Mouse (Mus musculus): Measurements from ENCODE around the gene Slc35f6.

Slc35f6 gene

DNA sequence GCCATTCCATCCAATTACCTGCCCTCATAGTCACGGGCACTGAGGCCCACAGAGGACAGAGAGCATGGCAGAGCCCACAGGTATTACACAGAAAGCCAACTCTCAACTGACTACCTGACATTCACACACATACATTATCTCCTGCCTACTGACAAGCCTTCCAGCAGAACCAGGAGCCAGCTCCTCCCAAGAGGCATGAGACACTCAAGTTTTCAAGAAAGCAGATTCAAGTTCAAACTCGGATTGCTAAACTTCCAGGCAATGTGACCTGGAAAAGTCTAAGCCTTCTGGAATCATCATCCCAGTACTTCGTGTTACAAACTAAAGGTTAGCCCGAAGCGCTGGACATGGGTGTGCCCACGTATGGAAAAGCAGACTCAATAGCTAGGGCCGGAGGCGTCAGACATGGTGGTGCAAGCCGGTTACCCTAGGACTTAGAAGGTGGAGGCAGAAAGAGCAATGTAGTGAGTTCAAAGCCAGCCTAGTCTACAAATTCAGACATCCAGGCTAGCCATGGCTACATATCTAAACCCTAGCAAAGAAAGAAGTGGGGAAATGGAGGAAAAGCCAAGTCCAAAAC lies 26.4 kb upstream of the Slc35f6 start:
- no peak for DNase-seq (ENCODE audit: low spot score in 2 of 2)

DNA sequence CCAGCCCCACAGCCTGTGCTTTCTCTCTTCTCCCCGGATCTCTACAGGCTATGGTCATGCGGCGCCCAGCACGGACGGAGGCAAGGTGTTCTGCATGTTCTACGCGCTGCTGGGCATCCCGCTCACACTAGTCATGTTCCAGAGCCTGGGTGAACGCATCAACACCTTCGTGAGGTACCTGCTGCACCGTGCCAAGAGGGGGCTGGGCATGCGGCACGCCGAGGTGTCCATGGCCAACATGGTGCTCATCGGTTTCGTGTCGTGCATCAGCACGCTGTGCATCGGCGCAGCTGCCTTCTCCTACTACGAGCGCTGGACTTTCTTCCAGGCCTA lies 25.9 kb upstream of the Slc35f6 start:
- no peak for DNase-seq (ENCODE audit: low spot score in 2 of 2)

DNA sequence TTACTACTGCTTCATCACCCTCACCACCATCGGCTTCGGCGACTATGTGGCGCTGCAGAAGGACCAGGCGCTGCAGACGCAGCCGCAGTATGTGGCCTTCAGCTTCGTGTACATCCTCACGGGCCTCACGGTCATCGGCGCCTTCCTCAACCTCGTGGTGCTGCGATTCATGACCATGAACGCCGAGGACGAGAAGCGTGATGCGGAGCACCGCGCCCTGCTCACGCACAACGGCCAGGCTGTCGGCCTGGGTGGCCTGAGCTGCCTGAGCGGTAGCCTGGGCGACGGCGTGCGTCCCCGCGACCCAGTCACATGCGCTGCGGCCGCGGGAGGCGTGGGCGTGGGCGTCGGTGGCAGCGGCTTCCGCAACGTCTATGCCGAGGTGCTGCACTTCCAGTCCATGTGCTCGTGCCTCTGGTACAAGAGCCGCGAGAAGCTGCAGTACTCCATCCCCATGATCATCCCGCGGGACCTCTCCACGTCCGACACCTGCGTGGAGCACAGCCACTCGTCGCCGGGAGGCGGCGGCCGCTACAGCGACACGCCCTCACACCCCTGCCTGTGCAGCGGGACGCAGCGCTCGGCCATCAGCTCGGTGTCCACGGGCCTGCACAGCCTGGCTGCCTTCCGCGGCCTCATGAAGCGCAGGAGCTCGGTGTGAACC lies 25.4 kb upstream of the Slc35f6 start:
- DNase-seq (ENCODE audit: low spot score in 2 of 2), result no peak

DNA sequence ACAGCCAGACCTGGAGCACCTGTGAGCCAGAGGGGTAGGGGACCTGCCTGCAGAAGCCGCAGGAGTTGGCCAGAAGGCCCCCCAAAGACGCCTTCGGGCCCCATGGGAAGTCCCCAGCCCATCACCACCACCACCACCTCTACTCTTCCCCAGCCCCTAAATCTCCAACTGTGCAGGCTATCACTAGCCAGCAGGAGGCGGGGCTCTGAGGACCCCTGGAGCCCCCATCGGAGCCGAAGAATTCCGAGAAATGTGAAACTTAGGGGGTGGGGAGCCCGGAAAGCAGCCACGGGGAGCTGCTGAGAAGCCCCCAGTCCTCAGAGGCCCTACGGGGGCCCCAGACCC lies 24.9 kb upstream of the Slc35f6 start:
- no peak for DNase-seq (ENCODE audit: low spot score in 2 of 2)

DNA sequence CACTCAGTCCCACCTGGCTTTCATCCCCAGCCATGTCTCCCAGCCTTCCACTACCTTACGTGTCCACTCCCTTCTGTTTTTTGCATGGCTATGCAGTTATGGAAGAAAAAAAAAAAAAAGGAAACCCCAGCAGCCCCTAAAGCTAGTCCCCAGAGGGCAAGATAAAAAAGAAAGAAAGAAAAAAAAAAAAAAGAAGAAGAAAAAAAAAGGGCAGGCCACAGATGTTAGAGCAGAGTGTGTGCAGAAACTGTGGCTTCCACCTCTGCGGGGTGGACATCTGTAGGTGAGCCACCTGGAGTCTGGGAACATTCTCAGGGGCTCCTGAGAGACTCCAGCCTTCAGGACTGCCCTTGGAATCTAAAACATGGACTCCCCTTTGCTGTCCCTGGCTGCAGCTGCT lies 24.4 kb upstream of the Slc35f6 start:
- no peak for DNase-seq (ENCODE audit: low spot score in 2 of 2)

DNA sequence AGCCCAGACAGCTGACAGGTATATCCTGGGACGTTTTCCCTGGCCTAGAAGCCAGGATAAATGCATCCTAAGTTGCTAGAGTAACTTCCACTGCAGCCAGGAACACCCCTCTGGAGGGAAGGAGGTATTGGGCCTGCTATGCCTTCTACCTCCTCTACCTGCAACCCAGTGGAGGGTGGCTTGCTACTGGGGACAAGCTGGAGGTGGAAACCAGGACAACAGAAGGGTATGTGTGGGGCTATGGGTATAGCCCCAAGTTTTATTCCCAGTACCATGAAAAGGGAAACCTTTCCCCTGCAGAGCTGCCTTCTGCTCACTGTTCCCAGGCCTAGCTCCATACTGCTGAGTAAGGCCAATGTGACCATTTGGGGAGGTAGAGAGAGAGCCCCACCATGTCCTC lies 23.4 kb upstream of the Slc35f6 start:
- DNase-seq (ENCODE audit: low spot score in 2 of 2), result no peak

DNA sequence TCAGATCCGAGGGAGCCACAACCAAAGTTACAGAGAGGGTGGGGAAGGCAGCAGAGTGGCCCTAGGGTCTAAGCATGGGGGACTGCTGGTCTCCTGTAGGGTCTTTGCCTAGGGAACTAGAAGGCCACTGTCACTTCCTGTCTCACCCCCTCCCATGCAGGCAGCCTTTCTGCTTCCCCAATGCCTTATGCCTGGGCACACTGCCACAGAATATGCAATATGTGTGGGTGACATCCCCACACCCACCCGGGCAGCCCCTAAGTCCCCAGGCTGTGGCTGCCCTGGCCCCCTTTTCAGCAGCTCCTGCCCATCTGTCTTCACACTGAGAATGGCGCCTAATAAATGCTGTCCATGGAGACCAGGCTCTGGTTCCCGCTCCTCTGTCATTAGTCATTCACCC lies 22.8 kb upstream of the Slc35f6 start:
- no peak for DNase-seq (ENCODE audit: low spot score in 2 of 2)

DNA sequence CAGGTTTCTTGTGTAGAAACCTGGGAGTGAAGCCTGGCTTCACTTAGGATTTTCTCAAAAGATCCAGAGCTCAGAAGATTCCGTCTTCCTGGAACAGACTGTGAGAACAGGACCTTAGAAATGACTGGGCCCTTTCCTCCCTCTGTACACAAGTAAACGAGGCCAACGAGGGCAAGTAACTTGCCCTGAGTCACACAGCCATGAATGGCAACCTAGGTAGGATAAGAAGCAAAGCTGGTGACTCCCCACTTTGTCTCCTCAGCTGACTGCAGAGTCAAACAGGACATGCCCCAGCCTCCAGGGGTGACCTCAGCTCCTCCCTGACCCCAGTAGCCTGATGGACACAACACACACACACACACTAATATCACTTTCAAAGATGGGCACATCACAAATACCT lies 22.4 kb upstream of the Slc35f6 start:
- no peak for DNase-seq (ENCODE audit: low spot score in 2 of 2)

DNA sequence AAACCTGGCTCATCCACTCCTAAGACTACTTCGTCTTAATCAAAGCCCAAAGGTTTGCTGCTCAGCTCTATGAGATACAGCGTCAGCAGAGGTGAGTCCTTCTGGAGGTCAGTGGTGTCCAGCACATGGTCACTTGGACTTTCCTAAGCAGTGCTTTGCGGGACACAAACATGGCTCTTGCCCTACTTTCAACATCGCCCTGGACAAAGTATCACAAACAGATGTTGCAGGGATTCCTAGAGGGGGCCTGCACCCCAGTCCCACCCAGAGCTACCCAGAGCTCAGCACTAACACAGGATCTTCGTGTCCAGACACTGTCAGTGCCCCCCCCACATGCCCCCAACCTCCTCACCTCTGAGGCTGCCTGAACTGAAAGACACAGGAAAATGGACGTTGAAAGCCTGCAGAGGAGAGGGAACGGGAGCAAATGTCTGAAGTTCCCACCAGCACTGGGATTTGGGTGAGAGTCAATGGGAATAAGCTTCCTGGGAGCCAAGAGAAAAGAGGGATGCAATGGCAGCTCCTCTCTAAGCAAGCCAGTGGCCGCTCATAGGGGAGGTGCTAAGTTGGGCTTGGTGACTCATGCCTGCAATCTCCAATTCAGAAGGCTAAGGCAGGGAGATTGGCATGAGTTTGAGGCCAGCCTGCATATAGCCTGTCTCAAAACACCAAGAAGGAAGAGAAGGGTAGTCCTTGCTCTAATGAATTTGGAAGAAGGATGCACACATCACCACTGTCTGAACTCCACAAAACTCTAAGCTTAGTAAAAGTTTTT lies 21.2 kb upstream of the Slc35f6 start:
- no peak for DNase-seq (ENCODE audit: low spot score in 2 of 2)

DNA sequence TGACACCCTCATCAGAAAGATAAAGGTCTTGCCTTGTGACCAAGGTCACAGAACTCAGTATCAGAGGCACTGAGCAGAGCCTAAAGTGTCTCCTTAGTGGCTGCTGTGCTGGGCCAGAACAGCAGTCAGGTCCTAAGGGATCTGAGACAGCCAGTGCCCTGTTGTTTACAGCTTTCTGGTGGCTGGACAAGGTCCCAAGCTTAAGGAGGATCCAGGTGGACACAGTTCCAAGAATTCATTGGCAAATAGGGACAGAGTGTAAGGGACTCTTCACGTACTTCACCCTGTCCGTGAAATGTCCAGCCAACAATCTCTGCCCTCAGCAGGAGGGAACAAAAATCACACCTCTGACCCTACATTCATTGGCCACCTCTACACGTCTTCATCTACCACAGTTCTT lies 19.2 kb upstream of the Slc35f6 start:
- no peak for DNase-seq (ENCODE audit: low spot score in 2 of 2)

DNA sequence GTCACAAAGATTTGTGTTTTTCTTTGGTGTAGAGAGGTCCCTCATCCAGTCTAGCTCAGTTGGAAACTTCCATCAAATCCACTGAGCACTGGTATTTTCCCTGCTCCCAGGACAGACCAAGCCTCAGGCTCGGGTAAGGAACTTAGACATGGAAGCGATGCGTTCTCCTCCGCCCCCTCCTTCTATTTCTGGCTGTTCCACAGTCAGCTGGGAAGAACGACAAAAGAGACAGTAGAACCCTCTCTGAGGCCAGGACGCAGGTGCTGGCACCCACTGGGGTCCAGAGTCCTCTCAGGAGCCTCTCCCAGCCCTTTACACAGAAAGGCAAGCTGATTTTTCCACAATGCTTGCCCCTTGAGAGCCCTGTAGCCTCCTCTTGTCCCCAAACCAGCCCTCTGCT lies 17.3 kb upstream of the Slc35f6 start:
- DNase-seq (ENCODE audit: low spot score in 2 of 2), result peak in 1 of 2 experiments; percentile 61

DNA sequence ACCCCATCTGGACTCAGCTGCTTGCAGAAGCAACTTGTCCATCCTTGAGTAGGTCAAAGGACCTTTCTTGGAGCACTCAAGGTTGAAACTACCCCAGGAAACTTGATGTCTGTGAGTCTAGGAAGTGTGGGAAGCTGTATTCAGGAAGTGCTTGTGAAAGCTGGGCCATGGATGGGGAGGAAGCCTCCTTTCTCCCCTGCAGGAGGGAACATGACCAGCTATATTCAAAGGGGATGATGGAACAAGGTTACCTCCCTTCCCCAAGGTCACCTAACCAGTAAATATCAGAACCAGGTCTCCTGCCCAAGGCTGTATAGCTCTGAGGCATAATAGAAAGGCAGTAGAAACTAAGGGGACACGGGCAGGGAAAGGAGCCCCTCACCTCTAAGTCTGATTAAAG lies 15.6 kb upstream of the Slc35f6 start:
- DNase-seq (ENCODE audit: low spot score in 2 of 2), result no peak

DNA sequence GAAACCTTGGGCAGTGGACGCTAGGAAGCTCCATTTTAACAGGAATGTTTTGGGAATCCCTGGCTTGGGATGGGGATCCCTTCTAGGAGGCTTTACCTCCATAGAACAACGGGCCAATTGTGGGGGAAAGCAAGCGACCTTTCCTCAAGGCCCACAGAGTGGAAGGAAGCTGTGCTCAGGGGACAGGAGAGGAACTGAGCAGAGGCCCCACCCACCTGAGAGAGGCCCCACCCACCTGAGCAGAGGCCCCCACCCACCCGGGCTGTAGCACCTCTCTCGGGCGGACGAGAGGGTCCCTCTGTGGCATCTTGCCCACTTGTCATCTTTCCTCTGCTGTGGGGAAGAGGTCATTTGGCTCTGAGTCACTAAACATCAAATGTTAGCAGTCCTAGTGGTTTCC lies 10.7 kb upstream of the Slc35f6 start:
- no peak for DNase-seq (ENCODE audit: low spot score in 2 of 2)

DNA sequence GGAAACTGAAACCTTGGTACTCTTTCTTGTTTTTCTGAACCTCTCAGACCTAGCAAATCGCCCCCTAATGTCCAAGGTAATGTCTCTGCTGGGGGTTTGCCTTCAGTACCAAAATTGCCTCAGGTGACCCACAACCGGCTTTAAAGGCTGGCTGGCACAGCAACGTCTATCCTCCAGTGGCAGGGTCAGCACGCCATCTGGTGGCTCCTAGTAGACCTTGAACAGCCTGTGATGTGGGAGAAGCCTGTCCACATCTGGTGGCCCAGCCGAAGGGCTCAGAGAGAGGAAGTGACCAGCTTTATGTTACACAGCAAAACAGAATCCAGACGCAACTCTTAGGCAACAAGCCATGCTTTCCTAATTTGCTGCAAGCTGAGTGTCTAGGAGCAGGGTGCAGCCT lies 9.7 kb upstream of the Slc35f6 start:
- DNase-seq (ENCODE audit: low spot score in 2 of 2), result peak in 1 of 2 experiments; percentile 87

DNA sequence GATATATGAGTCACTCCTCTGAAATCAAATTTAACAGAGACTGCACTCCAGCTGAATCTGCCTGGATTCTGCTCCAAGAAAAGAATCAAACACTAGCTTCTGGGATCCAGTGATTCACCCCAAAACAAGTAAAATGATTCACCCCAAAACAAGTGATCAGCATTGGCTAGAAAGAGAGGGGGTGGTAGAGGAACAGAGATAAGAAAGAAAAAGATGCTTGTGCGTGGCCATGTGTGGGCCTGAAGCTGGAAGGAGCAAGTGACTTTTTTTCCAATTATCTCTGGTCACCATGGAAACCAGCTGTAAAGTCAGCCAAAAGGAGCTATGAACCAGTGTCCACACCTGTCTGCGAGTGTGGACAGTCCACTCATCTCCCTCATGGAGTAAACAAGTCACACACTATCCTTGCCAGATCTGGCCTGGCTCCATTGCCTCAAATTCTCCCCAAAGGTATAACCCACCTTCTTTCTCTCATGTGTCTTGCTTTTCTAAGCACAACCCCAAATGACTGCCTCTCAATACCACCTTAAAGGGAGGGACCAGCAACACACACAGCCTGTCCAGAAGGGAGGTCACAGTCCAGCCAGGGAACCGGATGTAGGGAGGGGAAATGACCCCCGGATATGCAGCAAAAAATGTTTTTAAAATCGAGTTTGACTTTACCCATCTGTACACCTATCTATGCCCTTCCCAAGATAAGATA lies 4.1 kb upstream of the Slc35f6 start:
- peak; percentile 69 to 79 for DNase-seq (ENCODE audit: low spot score in 2 of 2)

DNA sequence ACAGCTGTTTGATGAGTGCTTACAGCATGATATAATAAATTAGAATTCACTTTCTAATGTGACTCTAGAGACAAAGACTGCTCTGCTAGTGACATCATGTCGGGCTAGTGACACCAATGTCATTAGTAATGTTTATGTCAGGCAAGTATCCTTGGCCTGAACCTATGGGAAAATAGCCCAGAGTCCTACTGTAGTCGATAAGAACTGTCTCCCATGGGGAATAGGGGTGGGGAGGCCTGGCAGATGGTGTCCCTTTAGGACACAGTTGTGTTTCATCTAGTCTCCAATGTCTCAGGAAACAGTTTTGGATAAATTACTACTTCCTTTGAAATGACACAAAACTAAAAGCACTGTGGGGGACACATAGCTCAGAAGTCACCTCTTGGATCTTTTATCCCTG lies 1.7 kb upstream of the Slc35f6 start:
- DNase-seq (ENCODE audit: low spot score in 2 of 2), result no peak

DNA sequence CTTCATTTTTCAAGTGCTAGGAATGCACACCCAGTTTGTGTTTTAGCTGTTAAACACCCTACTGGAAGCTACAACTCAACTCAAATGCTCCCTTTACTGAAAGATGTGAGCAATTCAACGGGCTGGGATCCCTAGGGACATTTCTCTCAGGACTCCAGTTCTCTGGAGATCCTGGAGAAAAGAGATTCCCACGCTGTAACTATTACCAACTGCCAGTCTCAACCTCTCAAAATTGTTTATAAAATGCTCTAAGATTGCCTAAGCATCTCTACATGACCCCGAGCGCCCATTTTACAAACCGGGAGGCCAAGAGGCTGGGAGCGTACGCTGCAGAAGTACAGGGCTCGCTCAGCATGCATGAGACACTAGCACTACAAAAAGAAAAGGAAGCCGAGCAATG lies 337 bp upstream of the Slc35f6 start:
- DNase-seq (ENCODE audit: low spot score in 2 of 2), result no peak

DNA sequence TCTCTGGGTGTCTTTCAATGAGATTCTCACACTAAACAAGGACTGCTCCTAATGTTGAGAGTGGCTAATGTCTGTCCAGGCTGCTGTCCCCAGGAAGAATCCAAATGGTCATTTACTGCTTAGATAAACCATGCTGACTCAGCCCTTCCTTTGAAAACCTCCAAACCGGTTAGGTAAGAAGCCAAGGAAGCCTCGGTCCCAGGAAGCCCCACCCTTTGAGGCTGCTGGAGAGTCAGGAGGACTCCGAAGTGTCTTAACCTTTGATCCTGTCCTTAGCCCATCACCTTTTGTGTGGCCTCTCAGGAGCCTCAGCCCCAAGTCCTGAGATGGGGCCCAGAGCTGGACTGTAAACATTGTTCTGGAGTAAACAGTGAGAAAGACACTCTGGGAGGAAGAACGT lies 1.8 kb downstream of the Slc35f6 start:
- DNase-seq (ENCODE audit: low spot score in 2 of 2), result no peak

DNA sequence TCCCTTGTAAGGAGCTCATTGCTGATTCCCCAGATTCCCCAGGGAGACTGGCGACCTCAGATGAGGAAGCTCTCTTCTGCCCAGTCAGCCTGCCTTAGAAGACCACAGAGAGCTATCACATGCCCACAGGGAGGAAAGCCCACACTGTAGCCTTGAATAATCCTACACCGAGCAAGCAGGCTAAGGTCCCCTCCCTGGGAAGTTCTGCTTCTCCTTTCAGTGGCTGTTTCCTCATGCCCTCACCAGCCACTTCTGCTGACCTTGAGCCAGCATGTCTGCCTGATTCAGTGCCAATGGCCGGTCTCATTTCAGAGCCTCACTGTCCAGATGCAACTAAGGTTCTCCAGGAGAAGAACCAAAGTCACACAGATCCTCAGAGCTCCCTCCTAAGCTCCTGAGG lies 3.0 kb downstream of the Slc35f6 start:
- peak in 1 of 2 experiments; percentile 30 for DNase-seq (ENCODE audit: low spot score in 2 of 2)

DNA sequence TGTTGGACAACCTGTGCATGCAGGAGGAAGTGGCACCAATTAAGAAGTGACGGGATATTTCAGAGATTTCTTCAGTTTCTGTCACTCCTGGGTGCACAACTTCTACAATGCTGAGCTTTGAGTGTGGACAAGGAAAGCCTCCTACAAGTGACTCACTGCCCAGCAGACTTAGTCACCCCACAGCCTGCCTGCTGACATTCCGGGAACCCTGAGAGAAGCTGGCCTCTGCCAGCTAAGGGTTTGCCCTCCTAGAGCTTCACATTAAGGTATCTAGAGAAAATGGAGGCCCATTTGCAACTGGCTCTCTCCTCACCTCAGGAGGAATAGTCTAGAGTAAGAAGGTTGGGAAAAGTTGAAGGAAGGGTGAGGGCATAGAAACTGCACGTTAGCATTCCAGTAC lies 3.8 kb downstream of the Slc35f6 start:
- DNase-seq (ENCODE audit: low spot score in 2 of 2), result no peak

DNA sequence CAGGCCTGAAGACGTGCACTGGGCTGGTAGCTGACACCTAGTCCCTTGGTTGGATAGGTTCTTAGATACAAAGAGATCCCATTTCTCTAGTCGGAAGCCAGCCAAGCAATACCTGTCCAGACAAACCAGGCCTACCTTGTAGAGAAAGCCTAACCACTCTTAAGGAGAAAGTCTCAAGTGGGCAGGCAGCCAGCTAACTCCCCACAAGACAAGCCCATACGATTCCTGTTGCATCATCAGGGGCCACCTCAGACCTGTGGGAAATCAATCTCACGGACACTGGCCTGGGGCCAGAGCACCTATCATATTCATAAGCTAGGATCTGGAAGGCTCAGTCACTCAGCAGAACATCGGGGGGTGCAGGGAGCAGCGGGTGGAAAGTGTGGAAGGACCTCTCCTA lies 5.5 kb downstream of the Slc35f6 start:
- DNase-seq (ENCODE audit: low spot score in 2 of 2), result no peak

DNA sequence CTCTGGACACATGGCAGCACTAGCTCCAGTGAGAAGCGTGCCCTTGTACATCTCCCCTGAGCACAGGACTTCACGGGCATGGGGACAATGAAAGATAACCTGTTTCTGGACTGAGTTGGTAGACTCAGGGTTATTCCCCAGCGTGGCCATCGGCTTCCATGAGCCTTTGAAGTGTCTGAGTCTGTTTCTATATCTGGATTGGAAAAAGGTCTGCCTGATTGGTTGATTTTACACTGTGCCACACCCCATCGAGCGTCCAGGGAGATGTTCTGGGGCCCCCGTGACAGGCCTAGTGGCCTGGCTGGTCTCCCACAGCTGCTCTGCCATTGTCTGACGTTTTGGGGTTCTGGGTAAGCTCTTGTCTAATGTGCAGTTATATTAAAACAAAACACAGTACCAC lies 7.3 kb downstream of the Slc35f6 start:
- no peak for DNase-seq (ENCODE audit: low spot score in 2 of 2)

All from left cerebral cortex, adult 9 months (tissue).